Mouse (Mus musculus) lung, embryonic 16.5 days (tissue): Measurements from ENCODE around the gene Napsa. TPM values are rescaled to one million over a fixed set of nuclear protein-coding genes. Genes with fewer than 3 reads are reported as not detected.

Source experiments
- ATAC-seq: fragments of 200-750 bp; cut with Nextera tagmentation; 2 replicates; pipeline ENCODE4 v1.8.0; 2017; ENCODE audit warnings: low read depth, mild to moderate bottlenecking, moderate library complexity
- H3K27ac ChIP-seq: fragments of 300-500 bp; sonication (generic); 2 replicates; pipeline ENCODE4 v1.5.1; 2014; ENCODE audit warnings: mild to moderate bottlenecking, control low read depth, low read length
- H3K27me3 ChIP-seq: fragments of 300-500 bp; sonication (generic); 2 replicates; pipeline ENCODE4 v1.6.1; 2014; ENCODE audit warnings: low read depth, low read length, mixed read lengths; ENCODE audit not compliant: control insufficient read depth, insufficient read depth
- H3K36me3 ChIP-seq: fragments of 300-500 bp; sonication (generic); 2 replicates; pipeline ENCODE4 v1.6.1; 2014; ENCODE audit warnings: low read length; ENCODE audit not compliant: control insufficient read depth, insufficient read depth
- H3K4me1 ChIP-seq: fragments of 300-500 bp; sonication (generic); replicated peaks from 2 replicates; pipeline ENCODE4 v1.6.1; 2014; ENCODE audit warnings: low read length, mixed read lengths; ENCODE audit not compliant: control insufficient read depth, insufficient read depth
- H3K4me2 ChIP-seq: fragments of 300-500 bp; sonication (generic); 2 replicates; pipeline ENCODE4 v1.6.1; 2014; ENCODE audit warnings: low read depth, low read length, control low read depth
- H3K4me3 ChIP-seq: fragments of 300-500 bp; sonication (generic); 2 replicates; pipeline ENCODE4 v1.5.1; 2014; ENCODE audit warnings: mild to moderate bottlenecking, low read length, control low read depth
- H3K9ac ChIP-seq: fragments of 300-500 bp; sonication (generic); 2 replicates; pipeline ENCODE4 v1.6.1; 2014; ENCODE audit warnings: low read length, control low read depth
- H3K9me3 ChIP-seq: fragments of 300-500 bp; sonication (generic); 2 replicates; pipeline ENCODE4 v1.6.1; 2016; ENCODE audit warnings: low read length; ENCODE audit not compliant: control insufficient read depth
- WGBS: fragments of 180-500 bp; shearing (Covaris S2); extraction: QIAGEN DNeasy Blood & Tissue Kit; methylation state at CpG from one replicate; pipeline ENCODE4 v1.1.7; 2014; 5-methylcytosine and 5-hydroxymethylcytosine counted together
- polyA plus RNA-seq: library from polyadenylated mRNA; unstranded; fragments of >200 nt; fragmentation: Nextera tagmentation; extraction: Ambion mirVana; gene quantifications from 2 replicates; pipeline ENCODE4 v1.2.1, GENCODE M21; 2015

Gene Napsa
- 93.0 and 140 TPM in 2 replicates for polyA plus RNA-seq

- 31% methylated on average over 7 of the region's 7 CpGs for WGBS
- Histone ChIP-seq H3K4me2 (peak within 1 kb of the TSS; percentile 37), H3K36me3 (no peaks in the 10 kb centered on the region), H3K4me1 (0 out of 2 replicates have a peak, but pooled peaks cover 5% of the 10 kb centered on the region), H3K27me3 (no peaks in the 10 kb centered on the region), H3K27ac (peak within 1 kb of the TSS; percentile 53), H3K4me3 (peak within 1 kb of the TSS; percentile 28), H3K9ac (peak within 1 kb of the TSS; percentile 39; the same call in 1 of the 2 replicates), H3K9me3 (no peaks in the 10 kb centered on the region)
- ATAC-seq = peak; percentile 76
Measured at GRCm38 (mm10) chr7:44572213-44572701, at the start of gene Napsa. Gene Napsa, plus strand, starts transcription at chr7:44572380.

- no peak overlapping the region for H3K9ac ChIP-seq
- H3K4me3 ChIP-seq = no peak overlapping the region
- no peaks in the 10 kb centered on the region for H3K9me3 ChIP-seq
- H3K27ac ChIP-seq = no peak overlapping the region
- peaks cover 29% of the 10 kb centered on the region for H3K27me3 ChIP-seq
- no peaks in the 10 kb centered on the region for H3K36me3 ChIP-seq
- no peak for ATAC-seq
- WGBS = 70% methylated on average over 2 of the region's 2 CpGs
- no peak overlapping the region for H3K4me2 ChIP-seq
- peaks cover 21% of the 10 kb centered on the region for H3K4me1 ChIP-seq
Measured at GRCm38 (mm10) chr7:44523056-44523455, 49.1 kb upstream of the Napsa start.

GRCm38 (mm10) chr7:44524502-44524901 is 47.7 kb upstream of the Napsa start, which contains the start of gene Mybpc2:
Gene Mybpc2, minus strand, starts transcription at chr7:44524656.
- Histone ChIP-seq H3K9ac (peak within 1 kb of the TSS; percentile 63), H3K4me1 (peaks cover 21% of the 10 kb centered on the region), H3K4me2 (peak within 1 kb of the TSS; percentile 50), H3K36me3 (no peaks in the 10 kb centered on the region), H3K9me3 (no peaks in the 10 kb centered on the region), H3K4me3 (peak within 1 kb of the TSS; percentile 9), H3K27ac (peak within 1 kb of the TSS; percentile 66), H3K27me3 (peaks cover 32% of the 10 kb centered on the region)
- peak; percentile 20; the same call in 1 of the 2 replicates for ATAC-seq
- 25% methylated on average over 12 of the region's 12 CpGs for WGBS

GRCm38 (mm10) chr7:44525126-44525832 is 46.9 kb upstream of the Napsa start:
- Histone ChIP-seq H3K4me3 (peak overlapping the region; percentile 9), H3K36me3 (no peaks in the 10 kb centered on the region), H3K4me2 (peak overlapping the region; percentile 50), H3K27ac (peak overlapping the region; percentile 66), H3K9ac (peak overlapping the region; percentile 63), H3K4me1 (peaks cover 21% of the 10 kb centered on the region), H3K27me3 (peaks cover 32% of the 10 kb centered on the region), H3K9me3 (no peaks in the 10 kb centered on the region)
- WGBS = 10% methylated on average over 22 of the region's 22 CpGs
- ATAC-seq = peak; percentile 84

- Histone ChIP-seq H3K27ac (no peak overlapping the region), H3K27me3 (peaks cover 25% of the 10 kb centered on the region), H3K4me2 (no peak overlapping the region), H3K4me3 (no peak overlapping the region), H3K9ac (no peak overlapping the region), H3K9me3 (no peaks in the 10 kb centered on the region), H3K4me1 (peaks cover 18% of the 10 kb centered on the region; the same call in 1 of the 2 replicates), H3K36me3 (no peaks in the 10 kb centered on the region)
- WGBS = 88% methylated on average over 14 of the region's 14 CpGs
- ATAC-seq = no peak
Measured at GRCm38 (mm10) chr7:44526414-44527154, 45.6 kb upstream of the Napsa start.

- peaks cover 17% of the 10 kb centered on the region; the same call in 1 of the 2 replicates for H3K27me3 ChIP-seq
- no peaks in the 10 kb centered on the region for H3K9me3 ChIP-seq
- peak overlapping the region; percentile 63 for H3K4me2 ChIP-seq
- H3K27ac ChIP-seq = no peak overlapping the region
- H3K9ac ChIP-seq = peak overlapping the region; percentile 57
- H3K4me3 ChIP-seq = peak overlapping the region; percentile 36
- peaks cover 18% of the 10 kb centered on the region; the same call in 1 of the 2 replicates for H3K4me1 ChIP-seq
- 4% methylated on average over 40 of the region's 40 CpGs for WGBS
- ATAC-seq = peak; percentile 41; the same call in 1 of the 2 replicates
- no peaks in the 10 kb centered on the region for H3K36me3 ChIP-seq
Measured at GRCm38 (mm10) chr7:44527483-44528398, 44.4 kb upstream of the Napsa start.

GRCm38 (mm10) chr7:44529518-44529917 is 42.7 kb upstream of the Napsa start:
- H3K36me3 ChIP-seq = peaks cover 4% of the 10 kb centered on the region
- no peak overlapping the region for H3K4me3 ChIP-seq
- no peak overlapping the region for H3K4me2 ChIP-seq
- no peak overlapping the region for H3K27ac ChIP-seq
- ATAC-seq = no peak
- peaks cover 16% of the 10 kb centered on the region; the same call in 1 of the 2 replicates for H3K4me1 ChIP-seq
- 49% methylated on average over 5 of the region's 5 CpGs for WGBS
- peaks cover 6% of the 10 kb centered on the region; the same call in 1 of the 2 replicates for H3K27me3 ChIP-seq
- no peak overlapping the region for H3K9ac ChIP-seq
- no peaks in the 10 kb centered on the region for H3K9me3 ChIP-seq

GRCm38 (mm10) chr7:44530507-44530906 is 41.7 kb upstream of the Napsa start:
- Histone ChIP-seq H3K4me1 (peaks cover 8% of the 10 kb centered on the region; the same call in 1 of the 2 replicates), H3K4me3 (no peak overlapping the region), H3K27me3 (peaks cover 3% of the 10 kb centered on the region; the same call in 1 of the 2 replicates), H3K9ac (no peak overlapping the region), H3K27ac (no peak overlapping the region), H3K9me3 (no peaks in the 10 kb centered on the region), H3K36me3 (peaks cover 12% of the 10 kb centered on the region), H3K4me2 (no peak overlapping the region)
- ATAC-seq = no peak
- 70% methylated on average over 3 of the region's 3 CpGs for whole genome bisulfite sequencing
